Mouse (Mus musculus) midbrain, embryonic 14.5 days (tissue): Measurements from ENCODE around the gene Zdhhc17. TPM values are rescaled to one million over a fixed set of nuclear protein-coding genes. Genes with fewer than 3 reads are reported as not detected.

ENCODE experiments used
- ATAC-seq: fragments of 200-750 bp; cut with Nextera tagmentation; 2 replicates; pipeline ENCODE4 v1.8.0; 2017; ENCODE audit warnings: moderate number of reproducible peaks, moderate library complexity; ENCODE audit not compliant: low FRiP score, low TSS enrichment
- DNase-seq: peaks from one replicate; pipeline ENCODE4 v3.0.0-alpha.2; 2015
- H3K27ac ChIP-seq: fragments of 300-500 bp; sonication (generic); replicated peaks from 2 replicates; pipeline ENCODE4 v1.5.1; 2014; ENCODE audit warnings: mild to moderate bottlenecking, low read depth, low read length, moderate library complexity
- H3K27me3 ChIP-seq: fragments of 300-500 bp; sonication (generic); 2 replicates; pipeline ENCODE4 v1.6.1; 2014; ENCODE audit warnings: low read length, control low read depth, mixed read lengths; ENCODE audit not compliant: control insufficient read depth, insufficient read depth
- H3K36me3 ChIP-seq: fragments of 300-500 bp; sonication (generic); 2 replicates; pipeline ENCODE4 v1.6.1; 2014; ENCODE audit warnings: low read length, control low read depth; ENCODE audit not compliant: control insufficient read depth, insufficient read depth
- H3K4me1 ChIP-seq: fragments of 300-500 bp; sonication (generic); 2 replicates; pipeline ENCODE4 v1.6.1; 2014; ENCODE audit warnings: mild to moderate bottlenecking, antibody characterized with exemption, low read length, control low read depth; ENCODE audit not compliant: control insufficient read depth, insufficient read depth
- H3K4me2 ChIP-seq: fragments of 300-500 bp; sonication (generic); 2 replicates; pipeline ENCODE4 v1.6.1; 2014; ENCODE audit warnings: mild to moderate bottlenecking, low read length, moderate library complexity
- H3K4me3 ChIP-seq: fragments of 300-500 bp; sonication (generic); replicated peaks from 2 replicates; pipeline ENCODE4 v1.5.1; 2014; ENCODE audit warnings: low read depth, low read length
- H3K9ac ChIP-seq: fragments of 300-500 bp; sonication (generic); replicated peaks from 2 replicates; pipeline ENCODE4 v1.6.1; 2014; ENCODE audit warnings: mild to moderate bottlenecking, low read length, moderate library complexity
- H3K9me3 ChIP-seq: fragments of 300-500 bp; sonication (generic); 2 replicates; pipeline ENCODE4 v1.6.1; 2016; ENCODE audit warnings: low read length, control low read depth, mixed read lengths; ENCODE audit not compliant: control insufficient read depth
- WGBS: fragments of 180-500 bp; shearing (Covaris S2); extraction: QIAGEN DNeasy Blood & Tissue Kit; methylation state at CpG from one replicate; pipeline ENCODE4 v1.1.7; 2014; 5-methylcytosine and 5-hydroxymethylcytosine counted together
- polyA plus RNA-seq: library from polyadenylated mRNA; unstranded; fragments of >200 nt; fragmentation: Nextera tagmentation; extraction: Ambion mirVana; gene quantifications from 2 replicates; pipeline ENCODE4 v1.2.1, GENCODE M21; 2014

Zdhhc17 gene
- polyA plus RNA-seq, 1 experiment from 2014 or later: 69.9 TPM

DNA sequence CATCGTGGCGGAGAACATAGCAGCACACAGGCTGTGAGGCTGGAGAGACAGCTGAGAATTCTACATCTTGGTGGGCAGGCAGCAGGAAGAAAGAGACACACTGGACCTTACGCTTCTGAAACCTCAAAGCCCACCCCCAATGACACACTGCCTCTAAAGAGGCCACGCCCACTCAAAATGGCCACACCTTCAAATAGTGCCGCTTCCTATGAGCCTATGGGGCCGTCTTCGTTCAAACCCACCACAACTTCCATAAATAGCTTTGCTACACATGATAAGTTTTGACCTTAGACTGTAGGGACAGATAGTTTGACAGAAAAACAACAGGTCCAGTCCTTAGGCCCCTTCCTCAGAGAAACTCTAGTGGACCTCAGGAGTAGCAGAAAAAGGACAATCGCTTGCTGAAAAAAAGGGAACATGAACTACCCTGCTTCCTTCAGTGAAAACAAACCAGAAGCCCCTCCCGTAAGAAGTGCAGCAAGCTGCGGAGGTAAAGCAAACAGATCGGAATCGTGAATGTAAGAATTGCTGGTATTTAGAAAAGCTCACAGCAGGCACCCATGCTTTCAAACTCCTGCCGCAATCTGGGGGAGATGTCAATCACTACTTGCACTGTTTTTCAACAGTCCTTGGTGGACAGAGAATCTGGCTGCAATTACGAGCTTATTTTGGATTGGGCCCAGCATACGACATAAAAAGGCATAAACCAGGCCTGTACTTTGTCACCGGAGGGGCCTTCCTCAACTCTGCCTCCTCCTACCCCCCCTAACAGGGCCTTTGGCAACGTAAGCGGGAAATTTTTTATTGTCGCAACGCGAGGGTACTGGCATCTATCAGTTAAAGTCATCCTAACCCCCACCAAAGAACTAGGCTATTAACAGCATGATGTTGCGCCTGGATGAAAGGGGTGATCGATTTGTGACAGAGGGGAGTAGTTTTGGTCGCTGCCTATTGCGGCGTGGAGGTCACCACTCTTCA, 91.2 kb downstream of the Zdhhc17 start:
- Histone ChIP-seq H3K36me3 (no peaks in the 10 kb centered on the region), H3K4me3 (peak overlapping the region; percentile 69), H3K4me1 (peaks cover 16% of the 10 kb centered on the region), H3K4me2 (peak overlapping the region; percentile 97), H3K27ac (peak overlapping the region; percentile 37; the same call in 1 of the 2 replicates), H3K27me3 (no peaks in the 10 kb centered on the region), H3K9me3 (no peaks in the 10 kb centered on the region), H3K9ac (peak overlapping the region; percentile 77)
- DNase-seq: peak; percentile 54
- WGBS: 17% methylated on average over 26 of the region's 26 CpGs
- ATAC-seq: no peak

DNA sequence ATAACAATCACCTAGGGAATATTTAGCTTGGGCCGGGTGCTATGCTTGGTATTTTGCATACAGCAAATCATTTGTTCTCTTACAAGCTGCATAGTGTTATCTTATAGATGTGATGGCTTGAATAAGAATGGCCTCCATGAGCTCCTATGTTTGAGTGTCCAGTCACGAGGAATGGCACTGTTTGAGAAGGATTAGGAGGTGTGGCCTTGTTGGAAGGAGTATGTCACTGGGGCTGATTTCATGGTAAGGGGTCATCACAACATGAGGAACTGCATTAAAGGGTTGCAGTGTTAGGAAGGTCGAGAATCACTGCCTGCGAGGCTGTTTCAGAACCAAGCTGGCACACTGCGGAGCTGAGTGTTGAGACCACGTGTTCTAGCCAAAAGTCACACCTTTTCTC, 92.4 kb downstream of the Zdhhc17 start:
- Histone ChIP-seq H3K4me2 (no peak overlapping the region), H3K36me3 (no peaks in the 10 kb centered on the region), H3K27ac (no peak overlapping the region), H3K9me3 (no peaks in the 10 kb centered on the region), H3K4me3 (no peak overlapping the region), H3K27me3 (no peaks in the 10 kb centered on the region), H3K9ac (no peak overlapping the region), H3K4me1 (peaks cover 16% of the 10 kb centered on the region)
- DNase-seq (no peak), ATAC-seq (no peak)
- WGBS: 97% methylated on average over 6 of the region's 6 CpGs

DNA sequence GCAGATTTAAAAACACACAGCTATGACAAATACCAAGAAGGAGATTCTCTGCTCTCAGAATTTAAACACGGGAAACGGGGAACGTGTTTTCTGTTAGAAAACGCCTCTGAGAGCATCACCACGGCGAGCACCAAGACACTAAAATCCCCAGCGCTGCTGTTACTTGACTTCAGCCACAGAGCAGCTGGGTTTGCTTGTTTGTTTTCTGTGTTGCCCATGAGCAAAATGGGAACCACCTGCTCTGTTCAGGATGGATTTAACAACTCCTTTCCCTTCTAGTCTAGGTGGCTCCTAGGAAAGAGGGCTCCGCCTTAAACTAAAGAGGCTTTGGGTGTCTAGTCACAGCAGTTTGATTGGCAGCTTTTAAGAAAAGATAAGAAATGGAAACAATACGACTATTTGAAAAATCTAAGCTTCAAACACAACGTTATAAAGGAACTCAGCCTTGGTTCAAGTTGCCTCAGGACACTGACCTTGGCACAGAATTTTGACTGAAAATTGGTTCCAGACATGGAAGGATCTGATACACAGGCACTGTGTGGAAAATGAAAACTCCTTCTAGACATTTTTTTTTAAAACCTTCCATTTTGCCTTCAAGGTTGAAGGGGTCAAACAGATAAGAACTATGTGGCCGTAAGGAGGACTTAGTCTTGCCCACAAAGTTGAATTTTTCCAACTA, 93.1 kb downstream of the Zdhhc17 start:
- H3K27ac ChIP-seq: no peak overlapping the region
- peaks cover 12% of the 10 kb centered on the region for H3K4me1 ChIP-seq
- no peak overlapping the region for H3K9ac ChIP-seq
- no peaks in the 10 kb centered on the region for H3K9me3 ChIP-seq
- no peaks in the 10 kb centered on the region for H3K27me3 ChIP-seq
- no peaks in the 10 kb centered on the region for H3K36me3 ChIP-seq
- ATAC-seq (no peak), DNase-seq (no peak)
- H3K4me2 ChIP-seq: no peak overlapping the region
- 85% methylated on average over 11 of the region's 11 CpGs for WGBS
- no peak overlapping the region for H3K4me3 ChIP-seq

DNA sequence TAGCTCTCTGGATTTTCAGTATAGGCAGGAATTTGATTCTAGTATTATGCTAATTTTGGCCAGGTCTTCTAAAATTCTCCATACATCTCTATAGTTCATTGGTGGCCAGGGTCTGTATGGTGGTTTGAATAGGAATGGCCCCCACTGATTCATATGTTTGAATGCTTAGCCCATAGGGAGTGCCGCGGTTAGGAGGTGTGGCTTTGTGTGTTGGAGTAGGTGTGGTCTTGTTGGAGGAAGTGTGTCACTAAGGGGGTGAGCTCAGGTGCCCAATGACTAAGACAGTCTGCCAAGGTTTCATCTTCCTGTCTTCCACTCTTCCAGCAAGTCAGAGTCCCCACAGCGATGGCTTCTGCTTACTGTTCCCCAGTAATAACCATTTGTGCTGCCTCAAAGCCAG, 106.1 kb downstream of the Zdhhc17 start:
- Histone ChIP-seq H3K27ac (no peak overlapping the region), H3K27me3 (no peaks in the 10 kb centered on the region), H3K36me3 (no peaks in the 10 kb centered on the region), H3K4me3 (no peak overlapping the region), H3K4me1 (no peaks in the 10 kb centered on the region), H3K9ac (no peak overlapping the region), H3K9me3 (no peaks in the 10 kb centered on the region), H3K4me2 (no peak overlapping the region)
- DNase-seq (no peak), ATAC-seq (no peak)
- WGBS: 96% methylated on average over 3 of the region's 3 CpGs

DNA sequence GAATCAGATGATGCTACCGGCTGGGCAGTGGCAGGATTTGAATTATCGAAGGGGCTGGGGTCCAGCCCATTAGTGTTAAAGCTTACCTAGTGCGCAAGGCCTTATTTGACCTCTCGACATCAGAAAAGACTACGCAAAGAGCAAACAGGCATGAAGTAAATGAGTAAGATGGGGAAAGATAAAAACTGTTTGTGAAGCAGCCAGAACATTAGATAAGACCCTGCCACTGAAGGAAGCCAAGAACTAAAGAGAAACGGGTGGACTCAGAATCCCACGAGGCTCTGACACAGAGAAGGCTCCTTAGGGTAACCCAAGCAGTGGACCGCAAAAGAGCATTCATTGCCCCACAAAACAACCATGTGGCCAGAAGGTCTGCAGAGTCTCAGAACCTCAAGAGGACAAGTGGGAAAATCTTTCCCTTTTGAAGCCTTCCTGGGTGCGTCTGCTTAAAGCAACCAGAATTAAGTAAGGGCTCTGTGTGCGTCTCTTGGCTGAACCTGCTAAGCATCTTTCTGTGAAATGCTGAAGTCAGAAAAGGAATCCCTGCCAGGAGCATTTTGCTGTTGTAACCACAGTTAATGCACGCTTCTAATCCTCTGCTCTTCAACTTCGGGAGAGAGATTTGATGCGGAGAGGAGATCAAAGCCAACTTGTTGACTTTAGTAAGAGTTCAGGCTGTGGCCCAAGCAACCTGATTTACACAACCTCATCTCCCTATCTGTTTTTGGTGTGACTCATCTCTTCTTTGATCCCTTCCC, 110.0 kb downstream of the Zdhhc17 start:
- H3K9ac ChIP-seq: no peak overlapping the region
- H3K27me3 ChIP-seq: no peaks in the 10 kb centered on the region
- no peaks in the 10 kb centered on the region for H3K4me1 ChIP-seq
- no peak for ATAC-seq
- no peaks in the 10 kb centered on the region for H3K9me3 ChIP-seq
- H3K36me3 ChIP-seq: no peaks in the 10 kb centered on the region
- 51% methylated on average over 13 of the region's 13 CpGs for WGBS
- DNase-seq: peak; percentile 15
- no peak overlapping the region for H3K4me3 ChIP-seq
- H3K4me2 ChIP-seq: no peak overlapping the region
- no peak overlapping the region for H3K27ac ChIP-seq

Other genes starting within 250 kb of the Zdhhc17 start
- 88.3 and 92.4 TPM in 2 replicates for gene Csrp2, start 90.4 kb downstream of the Zdhhc17 start, polyA plus RNA-seq
- 17.9 and 19.0 TPM in 2 replicates for gene Osbpl8, start 154.6 kb upstream of the Zdhhc17 start, polyA plus RNA-seq